Mouse (Mus musculus): ENCODE measurements at regions not wholly inside any gene's neighbourhood (a gene's known extent, or its start where the extent isn't known, plus 50 kb on each side); places are given as distances from the start of the nearest gene placed in this dataset.

DNA sequence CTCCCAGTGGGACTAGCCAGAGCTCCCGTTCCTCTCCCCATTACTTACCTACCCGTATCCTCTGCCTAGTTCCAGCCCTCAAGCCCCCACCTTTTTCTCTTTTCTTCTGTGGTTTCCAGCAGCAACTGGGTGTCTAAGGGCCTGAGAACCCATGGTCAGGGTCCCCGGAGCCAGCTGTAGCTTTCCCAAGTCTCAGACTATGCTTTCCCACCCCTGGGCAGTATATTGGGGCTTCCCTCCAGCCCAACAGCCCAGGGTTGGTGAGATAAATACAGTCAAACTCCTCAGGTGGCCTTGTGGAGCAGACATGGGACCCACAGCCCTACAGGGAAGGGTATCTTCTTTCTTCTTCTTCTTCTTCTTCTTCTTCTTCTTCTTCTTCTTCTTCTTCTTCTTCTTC is 59.4 kb upstream of the Nova1 start:
- DNase-seq (ENCODE audit: low spot score in 2 of 2), result no peak
- intact Hi-C loops (cut with DNase I), result no loop called here

GRCm38 (mm10) chr12:46870130-46870529 is 51.4 kb upstream of the Nova1 start:
- intact Hi-C loops (cut with DNase I), result no loop called here
- peak; percentile 33 to 46 for DNase-seq (ENCODE audit: low spot score in 2 of 2)

Data from left cerebral cortex, postnatal 14 days (tissue).